Mouse (Mus musculus) hindbrain, embryonic 11.5 days (tissue): ENCODE measurements around the gene Ctu2. TPM values are rescaled to one million over a fixed set of nuclear protein-coding genes. Genes with fewer than 3 reads are reported as not detected.

Source experiments
- ATAC-seq: fragments of 200-750 bp; cut with Nextera tagmentation; 2 replicates; pipeline ENCODE4 v1.8.0; 2017; ENCODE audit warnings: mild to moderate bottlenecking, moderate TSS enrichment, moderate library complexity; ENCODE audit not compliant: low FRiP score
- DNase-seq: peaks from one replicate; pipeline ENCODE4 v3.0.0-alpha.2; 2015; ENCODE audit warnings: low spot score
- H3K27ac ChIP-seq: fragments of 300-500 bp; sonication (generic); 2 replicates; pipeline ENCODE4 v1.5.1; 2014; ENCODE audit warnings: mild to moderate bottlenecking, low read depth, low read length
- H3K27me3 ChIP-seq: fragments of 300-500 bp; sonication (generic); 2 replicates; pipeline ENCODE4 v1.6.1; 2014; ENCODE audit warnings: mild to moderate bottlenecking, low read length, moderate library complexity, mixed read lengths; ENCODE audit not compliant: control insufficient read depth, insufficient read depth
- H3K36me3 ChIP-seq: fragments of 300-500 bp; sonication (generic); 2 replicates; pipeline ENCODE4 v1.6.1; 2014; ENCODE audit warnings: mild to moderate bottlenecking, low read length, moderate library complexity, mixed read lengths; ENCODE audit not compliant: control insufficient read depth, insufficient read depth
- H3K4me1 ChIP-seq: fragments of 300-500 bp; sonication (generic); replicated peaks from 2 replicates; pipeline ENCODE4 v1.6.1; 2014; ENCODE audit warnings: low read length, mixed read lengths; ENCODE audit not compliant: control insufficient read depth, insufficient read depth
- H3K4me2 ChIP-seq: fragments of 300-500 bp; sonication (generic); replicated peaks from 2 replicates; pipeline ENCODE4 v1.6.1; 2014; ENCODE audit warnings: mild to moderate bottlenecking, low read depth, low read length
- H3K4me3 ChIP-seq: fragments of 300-500 bp; sonication (generic); 2 replicates; pipeline ENCODE4 v1.5.1; 2014; ENCODE audit warnings: low read depth, low read length
- H3K9ac ChIP-seq: fragments of 300-500 bp; sonication (generic); 2 replicates; pipeline ENCODE4 v1.6.1; 2014; ENCODE audit warnings: low read depth, low read length
- H3K9me3 ChIP-seq: fragments of 300-500 bp; sonication (generic); 2 replicates; pipeline ENCODE4 v1.6.1; 2016; ENCODE audit warnings: low read length; ENCODE audit not compliant: control insufficient read depth
- WGBS: fragments of 180-500 bp; shearing (Covaris S2); extraction: QIAGEN DNeasy Blood & Tissue Kit; methylation state at CpG from one replicate; pipeline ENCODE4 v1.1.7; 2014; 5-methylcytosine and 5-hydroxymethylcytosine counted together
- polyA plus RNA-seq: library from polyadenylated mRNA; unstranded; fragments of >200 nt; fragmentation: Nextera tagmentation; extraction: Ambion mirVana; gene quantifications from 2 replicates; pipeline ENCODE4 v1.2.1, GENCODE M21; 2014

Ctu2 gene
- polyA plus RNA-seq, 1 experiment from 2014 or later: 65.6 TPM

- DNase-seq (no peak), ATAC-seq (no peak)
- no peaks in the 10 kb centered on the region for H3K27me3 ChIP-seq
- WGBS: 95% methylated on average over 9 of the region's 9 CpGs
- H3K9ac ChIP-seq: no peak overlapping the region
- H3K36me3 ChIP-seq: no peaks in the 10 kb centered on the region
- H3K4me3 ChIP-seq: no peak overlapping the region
- no peaks in the 10 kb centered on the region for H3K9me3 ChIP-seq
- H3K4me2 ChIP-seq: no peak overlapping the region
- H3K27ac ChIP-seq: no peak overlapping the region
- H3K4me1 ChIP-seq: no peaks in the 10 kb centered on the region
These were observed 12.4 kb downstream of the Ctu2 start for GRCm38 (mm10) chr8:122488387-122488786.

GRCm38 (mm10) chr8:122497016-122497734 lies 21.2 kb downstream of the Ctu2 start:
- Histone ChIP-seq H3K4me3 (no peak overlapping the region), H3K4me1 (no peaks in the 10 kb centered on the region; the same call in 1 of the 2 replicates), H3K9ac (no peak overlapping the region), H3K36me3 (no peaks in the 10 kb centered on the region), H3K9me3 (no peaks in the 10 kb centered on the region), H3K4me2 (no peak overlapping the region), H3K27me3 (no peaks in the 10 kb centered on the region), H3K27ac (no peak overlapping the region)
- 84% methylated on average over 12 of the region's 12 CpGs for WGBS
- DNase-seq (no peak), ATAC-seq (no peak)

GRCm38 (mm10) chr8:122497912-122498311 lies 22.0 kb downstream of the Ctu2 start:
- Histone ChIP-seq H3K9ac (no peak overlapping the region), H3K4me1 (no peaks in the 10 kb centered on the region; the same call in 1 of the 2 replicates), H3K4me2 (no peak overlapping the region), H3K36me3 (no peaks in the 10 kb centered on the region), H3K4me3 (no peak overlapping the region), H3K9me3 (no peaks in the 10 kb centered on the region), H3K27me3 (no peaks in the 10 kb centered on the region), H3K27ac (no peak overlapping the region)
- no peak for ATAC-seq
- no peak for DNase-seq
- WGBS: 71% methylated on average over 17 of the region's 17 CpGs

DNA sequence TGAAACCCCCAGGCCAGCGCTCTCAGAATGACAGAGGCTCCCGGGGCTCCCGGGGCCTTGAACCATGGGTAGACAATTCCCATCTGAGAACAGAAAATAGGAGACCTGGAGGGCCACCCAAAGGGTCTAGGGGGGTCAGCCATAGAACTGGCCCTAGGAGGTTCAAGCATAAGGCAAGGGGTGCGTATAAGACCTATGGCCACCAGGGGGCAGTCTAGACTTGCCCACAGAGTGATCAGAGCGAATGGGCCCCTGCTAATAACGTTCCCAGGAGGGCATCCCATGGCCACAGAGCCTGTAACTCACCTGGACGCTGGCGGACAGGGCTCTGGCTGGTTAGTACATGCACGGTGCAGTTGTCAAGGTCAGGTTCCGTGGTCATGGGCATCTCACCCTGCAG lies 24.9 kb downstream of the Ctu2 start:
- H3K4me3 ChIP-seq: no peak overlapping the region
- ATAC-seq: peak; percentile 30; the same call in 1 of the 2 replicates
- 37% methylated on average over 10 of the region's 10 CpGs for WGBS

GRCm38 (mm10) chr8:122511552-122511951 lies 35.6 kb downstream of the Ctu2 start:
- Histone ChIP-seq H3K9ac (no peak overlapping the region), H3K27me3 (no peaks in the 10 kb centered on the region), H3K36me3 (no peaks in the 10 kb centered on the region), H3K4me1 (no peaks in the 10 kb centered on the region), H3K4me3 (no peak overlapping the region), H3K4me2 (no peak overlapping the region), H3K27ac (no peak overlapping the region), H3K9me3 (no peaks in the 10 kb centered on the region)
- WGBS: 85% methylated on average over 16 of the region's 16 CpGs
- DNase-seq (no peak), ATAC-seq (no peak)

More for the DNA sequence above, 24.9 kb downstream of the Ctu2 start:
- H3K9ac ChIP-seq: no peak overlapping the region
- H3K4me2 ChIP-seq: no peak overlapping the region
- H3K4me1 ChIP-seq: no peaks in the 10 kb centered on the region; the same call in 1 of the 2 replicates
- DNase-seq: peak; percentile 90
- H3K27ac ChIP-seq: no peak overlapping the region
- H3K9me3 ChIP-seq: no peaks in the 10 kb centered on the region
- H3K36me3 ChIP-seq: no peaks in the 10 kb centered on the region
- no peaks in the 10 kb centered on the region for H3K27me3 ChIP-seq

DNA sequence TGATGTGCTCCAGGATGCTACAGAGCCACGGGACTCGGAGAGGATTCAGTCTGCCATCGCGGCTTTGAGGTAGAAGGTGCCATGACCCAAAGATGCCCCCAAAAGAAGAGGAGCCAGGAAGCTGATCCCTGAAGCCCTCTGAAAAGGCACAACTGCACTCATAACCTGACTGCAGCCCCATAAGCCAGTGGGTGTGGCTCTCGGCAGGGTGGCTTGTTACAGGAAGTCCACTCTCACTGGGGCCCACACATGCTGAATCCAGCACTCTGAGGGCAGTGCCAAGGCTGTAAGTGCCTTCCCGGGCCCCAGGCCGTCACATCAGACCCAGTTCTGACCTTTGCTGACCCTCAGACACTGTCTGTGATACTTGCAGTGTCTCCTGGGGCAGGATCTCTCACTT lies 36.4 kb downstream of the Ctu2 start:
- Histone ChIP-seq H3K27me3 (no peaks in the 10 kb centered on the region), H3K9ac (no peak overlapping the region), H3K4me3 (no peak overlapping the region), H3K4me2 (no peak overlapping the region), H3K9me3 (no peaks in the 10 kb centered on the region), H3K36me3 (no peaks in the 10 kb centered on the region), H3K27ac (no peak overlapping the region), H3K4me1 (no peaks in the 10 kb centered on the region)
- 81% methylated on average over 7 of the region's 7 CpGs for WGBS
- no peak for DNase-seq
- ATAC-seq: no peak

- H3K9ac ChIP-seq: no peak overlapping the region
- no peak for ATAC-seq
- H3K27ac ChIP-seq: no peak overlapping the region
- WGBS: 92% methylated on average over 14 of the region's 14 CpGs
- H3K9me3 ChIP-seq: no peaks in the 10 kb centered on the region
- no peaks in the 10 kb centered on the region for H3K36me3 ChIP-seq
- no peak for DNase-seq
- H3K4me3 ChIP-seq: no peak overlapping the region
- H3K4me1 ChIP-seq: 0 out of 2 replicates have a peak, but pooled peaks cover 4% of the 10 kb centered on the region
- no peaks in the 10 kb centered on the region for H3K27me3 ChIP-seq
- H3K4me2 ChIP-seq: no peak overlapping the region
These were observed 39.8 kb downstream of the Ctu2 start for GRCm38 (mm10) chr8:122515699-122516098.

- no peak for ATAC-seq
- Histone ChIP-seq H3K4me1 (0 out of 2 replicates have a peak, but pooled peaks cover 4% of the 10 kb centered on the region), H3K27ac (peak overlapping the region; percentile 55), H3K27me3 (no peaks in the 10 kb centered on the region), H3K4me3 (no peak overlapping the region), H3K9me3 (no peaks in the 10 kb centered on the region), H3K36me3 (no peaks in the 10 kb centered on the region), H3K4me2 (no peak overlapping the region), H3K9ac (peak overlapping the region; percentile 33; the same call in 1 of the 2 replicates)
- WGBS: 26% methylated on average over 6 of the region's 6 CpGs
- DNase-seq: peak; percentile 36
These were observed 41.7 kb downstream of the Ctu2 start for GRCm38 (mm10) chr8:122517541-122518190.

DNA sequence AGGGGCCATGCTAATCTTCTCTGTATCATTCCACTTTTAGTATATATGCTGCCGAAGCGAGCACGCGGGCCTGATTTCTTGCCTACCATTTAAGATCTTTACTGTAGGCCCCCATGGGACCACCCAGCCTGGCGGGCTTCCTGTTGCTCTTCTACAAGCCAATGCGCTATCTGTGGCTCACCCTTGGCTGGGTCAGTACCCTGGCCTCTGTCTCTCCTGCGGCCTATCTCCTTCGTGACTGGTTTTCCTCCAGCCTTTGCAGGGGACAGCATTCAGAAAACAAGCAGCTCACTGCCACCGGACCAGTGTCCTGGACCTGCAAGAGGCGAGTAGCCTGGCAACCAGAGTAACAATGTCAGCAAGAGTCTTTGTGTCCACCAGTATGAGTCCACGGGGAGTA lies 44.7 kb downstream of the Ctu2 start:
- ATAC-seq: no peak
- peaks cover 20% of the 10 kb centered on the region for H3K4me1 ChIP-seq
- WGBS: 74% methylated on average over 11 of the region's 11 CpGs
- no peak overlapping the region for H3K4me2 ChIP-seq
- H3K27ac ChIP-seq: no peak overlapping the region
- no peak overlapping the region for H3K4me3 ChIP-seq
- H3K9ac ChIP-seq: no peak overlapping the region
- no peaks in the 10 kb centered on the region for H3K9me3 ChIP-seq
- H3K27me3 ChIP-seq: no peaks in the 10 kb centered on the region
- H3K36me3 ChIP-seq: no peaks in the 10 kb centered on the region
- no peak for DNase-seq
